Mouse (Mus musculus): Measurements from ENCODE around the gene Fbxl18. TPM values are rescaled to one million over a fixed set of nuclear protein-coding genes. Genes with fewer than 3 reads are reported as not detected.
A peak's percentile ranks its signal among the peaks of the same experiment; 100 is the strongest.

The Fbxl18 gene
- polyA plus RNA-seq, 1 experiment from 2014 or later, result 8.2 TPM

DNA sequence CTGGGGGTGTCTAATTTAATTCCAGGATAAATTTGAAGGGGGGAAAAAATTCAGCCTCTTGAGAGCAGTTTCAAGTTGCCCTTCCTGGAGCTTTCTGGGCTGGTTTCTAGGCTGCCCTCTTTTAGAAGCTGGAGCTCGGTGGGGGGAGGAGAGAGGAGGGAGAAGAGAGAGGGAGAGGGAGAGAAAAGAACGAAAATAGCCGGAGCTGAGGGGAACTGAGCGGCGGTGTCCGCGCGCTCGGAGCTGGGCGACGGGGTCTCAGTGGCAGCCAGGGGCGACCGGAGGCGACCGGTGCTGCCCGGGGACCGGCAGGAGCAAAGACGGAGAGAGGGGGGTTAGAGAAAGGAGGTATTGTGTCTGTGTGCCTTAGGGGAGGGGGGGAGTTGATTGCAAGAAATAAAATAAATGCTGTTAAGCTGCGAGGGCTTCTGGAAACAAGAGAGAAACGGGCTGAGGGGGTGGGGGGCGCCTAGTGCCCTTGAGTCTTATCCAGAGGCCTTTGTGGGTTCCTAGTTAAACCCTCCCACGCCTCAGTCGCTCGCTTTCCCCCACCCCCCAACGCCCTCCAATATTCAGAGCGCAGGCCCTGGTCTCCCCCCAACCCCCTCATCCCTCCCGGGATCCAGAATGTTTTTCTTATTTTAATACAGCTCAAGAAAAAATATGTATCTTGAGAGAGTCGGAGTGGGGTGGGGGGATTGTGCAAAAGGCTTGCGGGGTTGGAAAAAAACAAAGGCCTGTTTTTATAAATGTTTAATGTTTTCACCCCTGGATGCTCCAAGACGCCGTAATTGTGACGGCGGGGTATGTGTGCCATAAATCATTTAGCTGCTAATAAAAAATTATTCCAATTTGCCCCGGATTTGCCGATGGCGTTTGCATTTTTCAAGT, 75.6 kb downstream of the Fbxl18 start:
- Histone ChIP-seq H3K27ac (ENCODE audit: low read length) (peak overlapping the region; percentile 100), H3K4me3 (replicated peaks; ENCODE audit: low read length) (peak overlapping the region; percentile 88), H3K9ac (ENCODE audit: low read length) (peak overlapping the region; percentile 98), H3K36me3 (ENCODE audit: control insufficient read depth, insufficient read depth, low read length) (no peaks in the 10 kb centered on the region), H3K4me2 (ENCODE audit: low read depth, low read length) (peak overlapping the region; percentile 91), H3K9me3 (replicated peaks; ENCODE audit: control insufficient read depth, low read length) (no peaks in the 10 kb centered on the region), H3K4me1 (ENCODE audit: control insufficient read depth, insufficient read depth, low read length) (peaks cover 16% of the 10 kb centered on the region), H3K27me3 (ENCODE audit: control insufficient read depth, insufficient read depth, low read length) (no peaks in the 10 kb centered on the region)
- no peak for ATAC-seq (ENCODE audit: insufficient read depth, low FRiP score)
- WGBS, result under 1% methylated on average over 36 of the region's 36 CpGs

GRCm38 (mm10) chr5:142818435-142819360, 76.5 kb downstream of the Fbxl18 start:
- Histone ChIP-seq H3K4me1 (ENCODE audit: control insufficient read depth, insufficient read depth, low read length) (peaks cover 8% of the 10 kb centered on the region), H3K4me2 (ENCODE audit: low read depth, low read length) (peak overlapping the region; percentile 91), H3K27me3 (ENCODE audit: control insufficient read depth, insufficient read depth, low read length) (no peaks in the 10 kb centered on the region), H3K9ac (ENCODE audit: low read length) (peak overlapping the region; percentile 98), H3K36me3 (ENCODE audit: control insufficient read depth, insufficient read depth, low read length) (no peaks in the 10 kb centered on the region), H3K9me3 (replicated peaks; ENCODE audit: control insufficient read depth, low read length) (no peaks in the 10 kb centered on the region), H3K27ac (ENCODE audit: low read length) (peak overlapping the region; percentile 100), H3K4me3 (replicated peaks; ENCODE audit: low read length) (peak overlapping the region; percentile 88)
- under 1% methylated on average over 43 of the region's 43 CpGs for WGBS
- no peak for ATAC-seq (ENCODE audit: insufficient read depth, low FRiP score)

- ATAC-seq (ENCODE audit: insufficient read depth, low FRiP score), result peak; percentile 78
- peak within 1 kb of the TSS; percentile 100 for H3K27ac ChIP-seq (ENCODE audit: low read length)
- H3K36me3 ChIP-seq (ENCODE audit: control insufficient read depth, insufficient read depth, low read length), result no peaks in the 10 kb centered on the region
- H3K4me1 ChIP-seq (ENCODE audit: control insufficient read depth, insufficient read depth, low read length), result peaks cover 10% of the 10 kb centered on the region
- under 1% methylated on average over 54 of the region's 56 CpGs for whole genome bisulfite sequencing
- no peaks in the 10 kb centered on the region for H3K27me3 ChIP-seq (ENCODE audit: control insufficient read depth, insufficient read depth, low read length)
- H3K9ac ChIP-seq (ENCODE audit: low read length), result peak within 1 kb of the TSS; percentile 100
- peak within 1 kb of the TSS; percentile 91 for H3K4me2 ChIP-seq (ENCODE audit: low read depth, low read length)
- no peaks in the 10 kb centered on the region for H3K9me3 ChIP-seq (replicated peaks; ENCODE audit: control insufficient read depth, low read length)
- H3K4me3 ChIP-seq (replicated peaks; ENCODE audit: low read length), result peak within 1 kb of the TSS; percentile 88
Observed at GRCm38 (mm10) chr5:142817524-142818434, 77.4 kb downstream of the Fbxl18 start, which contains the start of gene Tnrc18. Gene Tnrc18, minus strand, starts transcription at chr5:142817662.

Other genes with a start within 250 kb of the Fbxl18 start
- 4.8 and 5.2 TPM in 2 replicates for gene Slc29a4, start 202.9 kb downstream of the Fbxl18 start, polyA plus RNA-seq (2015; fragmentation: Nextera tagmentation; extraction: Ambion mirVana)
- 15.3 and 16.9 TPM in 2 replicates for gene Tnrc18, start 77.8 kb downstream of the Fbxl18 start, polyA plus RNA-seq (2015; fragmentation: Nextera tagmentation; extraction: Ambion mirVana)
- gene Actb, start 11.3 kb upstream of the Fbxl18 start, polyA plus RNA-seq (2015; fragmentation: Nextera tagmentation; extraction: Ambion mirVana), result 14,659 and 15,131 TPM in 2 replicates
- 161 and 176 TPM in 2 replicates for gene Fscn1, start 64.9 kb upstream of the Fbxl18 start, polyA plus RNA-seq (2015; fragmentation: Nextera tagmentation; extraction: Ambion mirVana)
- gene Rnf216, start 217.6 kb upstream of the Fbxl18 start, polyA plus RNA-seq (2015; fragmentation: Nextera tagmentation; extraction: Ambion mirVana), result 35.1 and 35.6 TPM in 2 replicates

All from stomach, embryonic 16.5 days (tissue).